Mouse (Mus musculus) ES-E14 (cell line): Measurements from ENCODE around the gene Plekho2.

Source experiments
- CHD2 ChIP-seq: IDR thresholded peaks from 2 replicates; pipeline ENCODE4 v1.6.1; 2014; ENCODE audit warnings: mild to moderate bottlenecking, low read depth, low read length, inconsistent platforms
- HCFC1 ChIP-seq: IDR thresholded peaks from 2 replicates; pipeline ENCODE4 v1.6.1; 2012; ENCODE audit warnings: low read length, inconsistent platforms, borderline replicate concordance; ENCODE audit not compliant: insufficient read depth
- MAFK ChIP-seq: IDR thresholded peaks from 2 replicates; pipeline ENCODE4 v1.6.1; 2014; ENCODE audit warnings: mild to moderate bottlenecking, low read depth, low read length, inconsistent platforms; ENCODE audit not compliant: insufficient read depth
- ZNF384 ChIP-seq: IDR thresholded peaks from 2 replicates; pipeline ENCODE4 v1.6.1; 2012; ENCODE audit warnings: low read depth, low read length, inconsistent platforms

- TF ChIP-seq ZNF384 (no peak), MAFK (no peak), CHD2 (no peak), HCFC1 (no peak)
Measured at GRCm38 (mm10) chr9:65562081-65562506, 17.7 kb downstream of the Plekho2 start.
